Mouse (Mus musculus) C2C12 (cell line): Measurements from ENCODE around the gene Trip4.

Source experiments
- CTCF ChIP-seq: IDR thresholded peaks from one replicate; pipeline ENCODE4 v1.5.1; 2011; ENCODE audit not compliant: control insufficient read depth, insufficient read depth, insufficient read length
- MAX ChIP-seq: IDR thresholded peaks from one replicate; pipeline ENCODE4 v1.6.1; 2011; ENCODE audit warnings: mild to moderate bottlenecking, control low read depth
- USF1 ChIP-seq: IDR thresholded peaks from one replicate; pipeline ENCODE4 v1.6.1; 2011; ENCODE audit warnings: low read depth, mild to moderate bottlenecking, control low read depth, moderate library complexity

- no peak for TF ChIP-seq MAX
- no peak for TF ChIP-seq CTCF
- TF ChIP-seq USF1: no peak
Observed at GRCm38 (mm10) chr9:65836916-65837315, 71.7 kb downstream of the Trip4 start.
